Mouse (Mus musculus) hindbrain, embryonic 16.5 days (tissue): ENCODE data around the gene Nfe2l1. TPM values are rescaled to one million over a fixed set of nuclear protein-coding genes. Genes with fewer than 3 reads are reported as not detected.

Source experiments
- ATAC-seq: fragments of 200-750 bp; cut with Nextera tagmentation; 2 replicates; pipeline ENCODE4 v1.8.0; 2017; ENCODE audit warnings: moderate TSS enrichment, moderate library complexity
- H3K27ac ChIP-seq: fragments of 300-500 bp; sonication (generic); 2 replicates; pipeline ENCODE4 v1.5.1; 2014; ENCODE audit warnings: low read depth, mild to moderate bottlenecking, control low read depth, low read length, moderate library complexity
- H3K27me3 ChIP-seq: fragments of 300-500 bp; sonication (generic); replicated peaks from 2 replicates; pipeline ENCODE4 v1.6.1; 2014; ENCODE audit warnings: low read length; ENCODE audit not compliant: control insufficient read depth, insufficient read depth
- H3K36me3 ChIP-seq: fragments of 300-500 bp; sonication (generic); 2 replicates; pipeline ENCODE4 v1.6.1; 2014; ENCODE audit warnings: mild to moderate bottlenecking, low read length, moderate library complexity, mixed read lengths; ENCODE audit not compliant: control insufficient read depth, insufficient read depth
- H3K4me1 ChIP-seq: fragments of 300-500 bp; sonication (generic); 2 replicates; pipeline ENCODE4 v1.6.1; 2014; ENCODE audit warnings: low read depth, low read length; ENCODE audit not compliant: control insufficient read depth, insufficient read depth
- H3K4me2 ChIP-seq: fragments of 300-500 bp; sonication (generic); 2 replicates; pipeline ENCODE4 v1.6.1; 2014; ENCODE audit warnings: mild to moderate bottlenecking, low read length, control low read depth, moderate library complexity
- H3K4me3 ChIP-seq: fragments of 300-500 bp; sonication (generic); 2 replicates; pipeline ENCODE4 v1.5.1; 2014; ENCODE audit warnings: mild to moderate bottlenecking, low read length, control low read depth, moderate library complexity
- H3K9ac ChIP-seq: fragments of 300-500 bp; sonication (generic); 2 replicates; pipeline ENCODE4 v1.6.1; 2014; ENCODE audit warnings: low read depth, mild to moderate bottlenecking, control low read depth, low read length, moderate library complexity
- H3K9me3 ChIP-seq: fragments of 300-500 bp; sonication (generic); 2 replicates; pipeline ENCODE4 v1.6.1; 2014; ENCODE audit warnings: mild to moderate bottlenecking, low read length, moderate library complexity; ENCODE audit not compliant: control insufficient read depth
- WGBS: fragments of 180-500 bp; shearing (Covaris S2); extraction: QIAGEN DNeasy Blood & Tissue Kit; methylation state at CpG from one replicate; pipeline ENCODE4 v1.1.7; 2014; 5-methylcytosine and 5-hydroxymethylcytosine counted together
- polyA plus RNA-seq: library from polyadenylated mRNA; unstranded; fragments of >200 nt; fragmentation: Nextera tagmentation; extraction: Ambion mirVana; gene quantifications from 2 replicates; pipeline ENCODE4 v1.2.1, GENCODE M21; 2015

The Nfe2l1 gene
- polyA plus RNA-seq, 1 experiment from 2014 or later: 83.3 TPM

GRCm38 (mm10) chr11:96837298-96837697 lies 7.5 kb upstream of the Nfe2l1 start:
- Histone ChIP-seq H3K4me3 (no peak overlapping the region), H3K4me2 (no peak overlapping the region), H3K9ac (no peak overlapping the region), H3K4me1 (no peaks in the 10 kb centered on the region), H3K27me3 (no peaks in the 10 kb centered on the region), H3K27ac (no peak overlapping the region), H3K36me3 (no peaks in the 10 kb centered on the region), H3K9me3 (no peaks in the 10 kb centered on the region)
- 30% methylated on average over 9 of the region's 9 CpGs for WGBS
- no peak for ATAC-seq

DNA sequence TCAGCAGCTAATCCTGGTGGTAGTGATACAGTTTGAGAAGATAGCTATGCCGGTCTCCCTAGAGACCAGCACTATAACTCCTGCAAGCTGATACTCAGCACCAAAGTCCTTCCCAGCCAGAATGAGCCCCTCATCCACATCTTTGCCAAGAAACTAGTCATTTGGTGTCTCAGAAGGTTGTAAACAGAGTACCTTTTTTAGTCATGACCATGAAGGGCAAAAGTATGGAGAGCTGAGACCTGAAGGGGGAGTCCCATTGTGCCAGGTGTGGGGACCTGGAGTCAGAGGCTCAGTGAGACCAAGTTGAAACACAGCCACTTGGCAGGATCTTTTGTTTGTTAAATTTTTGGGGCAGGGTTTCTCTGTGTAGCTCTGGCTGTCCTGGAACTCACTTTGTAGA lies 4.4 kb upstream of the Nfe2l1 start:
- Histone ChIP-seq H3K4me1 (peaks cover 4% of the 10 kb centered on the region), H3K27ac (no peak overlapping the region), H3K9me3 (no peaks in the 10 kb centered on the region), H3K4me3 (no peak overlapping the region), H3K27me3 (no peaks in the 10 kb centered on the region), H3K36me3 (no peaks in the 10 kb centered on the region), H3K9ac (no peak overlapping the region), H3K4me2 (no peak overlapping the region)
- WGBS: 100% methylated on average over 1 of the region's 1 CpGs
- no peak for ATAC-seq

GRCm38 (mm10) chr11:96832973-96833372 lies 3.2 kb upstream of the Nfe2l1 start:
- ATAC-seq: no peak
- 73% methylated on average over 2 of the region's 2 CpGs for WGBS
- H3K9me3 ChIP-seq: no peaks in the 10 kb centered on the region
- no peak overlapping the region for H3K27ac ChIP-seq
- H3K36me3 ChIP-seq: 0 out of 2 replicates have a peak, but pooled peaks cover under 1% of the 10 kb centered on the region
- peaks cover 12% of the 10 kb centered on the region for H3K4me1 ChIP-seq
- H3K4me3 ChIP-seq: no peak overlapping the region
- H3K4me2 ChIP-seq: no peak overlapping the region
- H3K9ac ChIP-seq: no peak overlapping the region
- H3K27me3 ChIP-seq: no peaks in the 10 kb centered on the region

DNA sequence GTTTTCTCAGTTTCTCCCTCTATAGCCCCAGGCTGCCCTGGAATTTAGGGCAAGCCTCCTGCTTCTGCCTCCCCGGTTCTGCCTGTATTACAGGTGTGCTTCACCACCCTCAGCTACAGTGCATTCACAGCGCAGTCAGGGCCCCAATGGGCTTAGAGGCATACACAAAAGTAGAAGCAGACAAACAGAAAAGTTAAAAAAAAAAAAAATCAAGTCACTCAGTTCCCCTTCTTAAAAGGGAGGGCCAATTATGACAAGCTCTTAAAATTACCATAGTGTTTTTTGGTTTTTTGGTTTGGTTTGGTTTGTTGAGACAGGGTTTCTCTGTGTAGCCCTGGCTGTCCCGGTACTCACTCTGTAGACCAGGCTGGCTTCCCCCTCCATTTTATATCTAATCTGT lies 2.8 kb upstream of the Nfe2l1 start:
- ATAC-seq: no peak
- no peaks in the 10 kb centered on the region for H3K27me3 ChIP-seq
- 94% methylated on average over 3 of the region's 3 CpGs for WGBS
- peaks cover 16% of the 10 kb centered on the region for H3K4me1 ChIP-seq
- H3K27ac ChIP-seq: no peak overlapping the region
- H3K9ac ChIP-seq: no peak overlapping the region
- H3K4me3 ChIP-seq: no peak overlapping the region
- H3K36me3 ChIP-seq: 0 out of 2 replicates have a peak, but pooled peaks cover 5% of the 10 kb centered on the region
- no peaks in the 10 kb centered on the region for H3K9me3 ChIP-seq
- H3K4me2 ChIP-seq: no peak overlapping the region

- Histone ChIP-seq H3K9ac (no peak overlapping the region), H3K4me3 (no peak overlapping the region), H3K27me3 (no peaks in the 10 kb centered on the region), H3K27ac (no peak overlapping the region), H3K4me1 (peaks cover 26% of the 10 kb centered on the region), H3K36me3 (peaks cover 9% of the 10 kb centered on the region; the same call in 1 of the 2 replicates), H3K9me3 (no peaks in the 10 kb centered on the region), H3K4me2 (no peak overlapping the region)
- ATAC-seq: no peak
- 79% methylated on average over 4 of the region's 4 CpGs for WGBS
Measured at GRCm38 (mm10) chr11:96831516-96831915, 1.7 kb upstream of the Nfe2l1 start.

GRCm38 (mm10) chr11:96830539-96831216 lies 910 bp upstream of the Nfe2l1 start:
- Histone ChIP-seq H3K27ac (peak overlapping the region; percentile 96), H3K4me3 (peak overlapping the region; percentile 83), H3K9ac (peak overlapping the region; percentile 84), H3K36me3 (peaks cover 9% of the 10 kb centered on the region; the same call in 1 of the 2 replicates), H3K27me3 (no peaks in the 10 kb centered on the region), H3K4me2 (peak overlapping the region; percentile 61), H3K9me3 (no peaks in the 10 kb centered on the region), H3K4me1 (peaks cover 35% of the 10 kb centered on the region)
- WGBS: 17% methylated on average over 13 of the region's 13 CpGs
- no peak for ATAC-seq

DNA sequence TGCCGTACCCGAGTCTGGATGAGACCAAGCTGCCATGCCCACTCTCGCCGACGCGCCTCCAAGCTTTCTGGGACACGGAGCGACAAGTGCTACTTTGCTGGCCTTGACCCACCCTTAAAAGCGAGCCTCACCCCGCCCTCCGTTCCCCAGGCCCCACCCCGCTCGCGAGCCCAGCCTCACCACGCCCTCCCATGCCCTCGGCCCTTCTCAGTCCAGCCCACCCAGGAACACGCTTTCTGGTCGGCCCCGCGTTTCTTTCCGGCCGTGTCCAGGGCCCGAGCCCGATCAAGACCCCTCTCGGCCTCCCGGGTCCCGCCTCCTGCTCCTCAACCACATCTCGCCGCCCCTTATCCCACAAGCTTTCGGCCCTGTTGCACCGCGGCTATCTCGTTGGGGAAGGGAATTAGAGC lies 360 bp downstream of the Nfe2l1 start:
- Histone ChIP-seq H3K9me3 (no peaks in the 10 kb centered on the region), H3K4me3 (peak overlapping the region; percentile 83), H3K4me1 (peaks cover 47% of the 10 kb centered on the region), H3K4me2 (peak overlapping the region; percentile 87), H3K9ac (peak overlapping the region; percentile 78), H3K27me3 (no peaks in the 10 kb centered on the region), H3K27ac (peak overlapping the region; percentile 91), H3K36me3 (peaks cover 9% of the 10 kb centered on the region; the same call in 1 of the 2 replicates)
- WGBS: 0% methylated on average over 32 of the region's 33 CpGs
- ATAC-seq: peak; percentile 21

GRCm38 (mm10) chr11:96828881-96829280 lies 887 bp downstream of the Nfe2l1 start:
- Histone ChIP-seq H3K9me3 (no peaks in the 10 kb centered on the region), H3K27ac (peak overlapping the region; percentile 91), H3K4me3 (peak overlapping the region; percentile 83), H3K9ac (peak overlapping the region; percentile 78), H3K4me2 (peak overlapping the region; percentile 87), H3K36me3 (peaks cover 9% of the 10 kb centered on the region; the same call in 1 of the 2 replicates), H3K4me1 (peaks cover 50% of the 10 kb centered on the region), H3K27me3 (no peaks in the 10 kb centered on the region)
- 17% methylated on average over 10 of the region's 10 CpGs for WGBS
- ATAC-seq: no peak

DNA sequence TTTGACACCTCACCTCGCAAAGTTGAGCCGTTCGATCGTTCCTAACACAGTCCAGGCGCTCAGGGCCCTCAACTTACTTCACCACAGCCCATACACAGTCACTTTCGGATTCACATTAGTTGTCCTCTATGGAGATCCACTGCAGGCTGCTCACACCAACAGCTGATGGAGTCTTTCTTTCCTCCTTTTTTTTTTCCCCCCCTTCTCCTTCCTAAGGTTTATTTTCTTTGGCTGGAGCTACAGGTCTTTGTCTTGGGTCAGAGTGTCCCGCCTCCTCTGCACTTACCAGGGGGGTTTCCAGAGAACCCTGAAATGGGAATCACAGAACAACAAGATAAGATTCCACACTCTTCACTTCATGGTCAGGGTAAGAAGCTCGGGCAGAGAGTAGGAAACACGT lies 1.9 kb downstream of the Nfe2l1 start:
- H3K27me3 ChIP-seq: no peaks in the 10 kb centered on the region
- ATAC-seq: no peak
- H3K4me3 ChIP-seq: no peak overlapping the region

More for the DNA sequence above, 1.9 kb downstream of the Nfe2l1 start:
- Histone ChIP-seq H3K4me2 (peak overlapping the region; percentile 43), H3K27ac (0 out of 2 replicates have a peak overlapping the region, but pooled peaks have one; percentile 17), H3K36me3 (peaks cover 9% of the 10 kb centered on the region; the same call in 1 of the 2 replicates), H3K4me1 (peaks cover 59% of the 10 kb centered on the region), H3K9ac (peak overlapping the region; percentile 35), H3K9me3 (no peaks in the 10 kb centered on the region)
- 75% methylated on average over 9 of the region's 9 CpGs for WGBS
